8 mouse cellular contexts compared by ENCODE assay signal in genomic region chr9:92542591-92543416, GRCm38 (mm10). TPM values are rescaled to one million over a fixed set of nuclear protein-coding genes. Genes with fewer than 3 reads are reported as not detected.
A peak's percentile ranks its signal among the peaks of the same experiment; 100 is the strongest.
DNase-seq lines count a peak whose midpoint lies in the region; ATAC-seq lines count a peak whose summit lies in the region.

No protein-coding gene starts in this region.

- H3K4me1 ChIP-seq in forebrain, embryonic 13.5 days: peaks cover 37% of the 10 kb centered on the region; the same call in 1 of the 2 replicates

- ATAC-seq in CD4-positive, CD25-positive, alpha-beta regulatory T cell, adult 4 months: peak; percentile 62
- peak; percentile 65 for ATAC-seq in forebrain, embryonic 13.5 days

- no peaks in the 10 kb centered on the region for H3K9me3 ChIP-seq in forebrain, embryonic 13.5 days (replicated peaks)

- peak overlapping the region; percentile 76 for H3K27ac ChIP-seq in forebrain, embryonic 13.5 days

- H3K27me3 ChIP-seq in forebrain, embryonic 13.5 days: no peaks in the 10 kb centered on the region

- H3K36me3 ChIP-seq in forebrain, embryonic 13.5 days (ENCODE audit: poor library complexity, severe bottlenecking): no peaks in the 10 kb centered on the region; the same call in 1 of the 2 replicates

- peak overlapping the region; percentile 84 for H3K9ac ChIP-seq in forebrain, embryonic 13.5 days

- WGBS in forebrain, embryonic 13.5 days: 1% methylated on average over 31 of the region's 31 CpGs

- H3K4me2 ChIP-seq in forebrain, embryonic 13.5 days: peak overlapping the region; percentile 83

- peak overlapping the region; percentile 84 for H3K4me3 ChIP-seq in forebrain, embryonic 13.5 days

- DNase-seq in adipocyte (ENCODE audit: low spot score): peak; percentile 38
- DNase-seq in heart, postnatal 4 days: peak; percentile 62
- peak; percentile 10 to 16 for DNase-seq in layer of hippocampus, adult 8-10 months (ENCODE audit: low spot score in 2 of 2)
- peak; percentile 16 for DNase-seq in lung, postnatal 25 days (ENCODE audit: low spot score)
- peak; percentile 43 to 49 for DNase-seq in right cerebral cortex, postnatal 10 days (ENCODE audit: low spot score in 2 of 2)
- no peak for DNase-seq in retina, embryonic 14.5 days (ENCODE audit: low spot score)

RNA-seq across cellular contexts. Expression of gene Plod2, which starts 0.8 kb away (rescaled TPM):
- 1 to 10 TPM; 1.2 to 1.3 TPM for polyA plus RNA-seq in CD4-positive, CD25-positive, alpha-beta regulatory T cell, adult 4 months (2017; shearing (Covaris generic))
- 9.7 and 12.1 TPM in 2 replicates for polyA plus RNA-seq in forebrain, embryonic 13.5 days (2015; fragmentation: Nextera tagmentation; extraction: Ambion mirVana)
- 10 to 100 TPM; 24.3 to 31.3 TPM for total RNA-seq in heart, postnatal 4 days (2021)
- 10 to 100 TPM in 1 of 4 experiments, 1 to 10 TPM in 3; 7.6 to 10.2 (median 8.5) TPM for total RNA-seq in layer of hippocampus, adult 8-10 months (2022)
